Mouse (Mus musculus) small intestine, adult 2 months (tissue): Measurements from ENCODE around the gene Tstd3.

ENCODE experiments used
- CTCF ChIP-seq: fragments of 200-500 bp; IDR thresholded peaks from 2 replicates; pipeline ENCODE4 v1.5.1; 2012; ENCODE audit warnings: low read depth, mild to moderate bottlenecking, control low read depth, inconsistent platforms, low read length, moderate library complexity, mixed read lengths; ENCODE audit not compliant: insufficient replicate concordance, insufficient read length; ENCODE audit errors: extremely low read depth
- POLR2A ChIP-seq: fragments of 200-500 bp; IDR thresholded peaks from 2 replicates; pipeline ENCODE4 v1.6.1; 2012; ENCODE audit warnings: low read depth, mild to moderate bottlenecking, control low read depth, inconsistent platforms, low read length, moderate library complexity

DNA sequence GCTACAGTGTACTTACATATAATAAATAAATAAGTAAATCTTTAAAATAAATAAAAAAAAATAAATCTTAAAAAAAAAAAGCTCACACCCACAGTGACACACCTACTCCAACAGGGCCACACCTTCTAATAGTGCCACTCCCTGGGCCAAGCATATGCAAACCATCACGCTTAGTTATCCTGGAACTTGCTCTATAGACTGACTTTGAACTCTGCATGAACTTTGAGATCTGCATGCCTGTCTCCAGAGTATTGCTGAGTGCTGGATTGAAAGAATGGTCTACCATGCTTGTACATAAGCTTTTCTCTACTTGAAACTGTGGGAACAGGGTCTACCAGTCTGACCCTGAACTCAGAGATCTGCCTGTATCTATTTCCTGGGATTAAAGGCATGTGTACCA lies 4.1 kb upstream of the Tstd3 start:
- TF ChIP-seq CTCF (no peak), POLR2A (no peak)
